Mouse (Mus musculus): Measurements from ENCODE around the gene Lipc.
A peak's percentile ranks its signal among the peaks of the same experiment; 100 is the strongest.

Gene Lipc

GRCm38 (mm10) chr9:70911163-70911562 lies 40.9 kb downstream of the Lipc start:
- no peak for DNase-seq

GRCm38 (mm10) chr9:70910351-70910750 lies 41.7 kb downstream of the Lipc start:
- no peak for DNase-seq

DNA sequence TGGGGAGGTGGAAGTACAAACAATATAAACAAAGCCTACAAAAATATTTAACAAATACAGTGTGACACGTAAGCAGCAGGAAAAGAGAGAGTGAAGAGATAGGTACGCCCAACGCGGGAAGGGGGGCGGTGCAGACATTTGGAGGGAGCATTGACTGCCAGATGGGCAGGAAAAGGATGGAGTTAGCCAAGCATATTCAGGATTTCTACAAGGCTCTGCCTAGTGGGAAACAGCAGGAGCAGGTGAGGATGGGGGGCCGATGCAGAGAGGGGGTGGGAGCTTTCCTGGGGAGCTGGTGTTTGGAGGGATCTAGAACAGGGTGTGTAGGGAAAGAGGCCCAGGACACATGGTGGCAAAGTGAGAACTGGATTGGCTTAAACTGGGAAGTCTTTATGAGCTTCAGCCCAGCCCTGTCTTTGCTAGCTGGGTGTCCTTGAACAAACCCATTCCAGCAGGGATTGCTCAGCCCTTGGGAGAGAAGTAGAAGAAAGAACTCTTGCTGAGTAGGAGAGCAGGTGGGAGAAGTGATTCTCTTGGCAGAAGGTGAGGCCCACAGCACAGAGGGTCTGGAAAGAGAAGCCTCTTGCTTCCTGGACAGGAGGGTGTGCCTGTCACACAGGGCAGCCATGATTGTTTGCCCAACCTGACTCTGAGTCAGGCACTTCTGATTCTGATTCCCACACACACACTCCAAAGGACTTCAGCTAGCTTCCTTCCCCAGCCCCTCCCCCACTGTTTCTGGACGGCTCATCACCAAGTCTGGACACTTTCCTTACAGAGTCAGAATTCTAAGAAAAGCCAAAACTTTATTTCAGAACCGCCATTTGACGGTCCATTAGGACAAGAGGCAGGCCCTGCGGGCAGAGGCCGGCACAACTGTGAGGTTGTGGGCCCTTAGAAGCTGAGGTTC lies 49.0 kb downstream of the Lipc start:
- DNase-seq = peak in 1 of 2 experiments; percentile 35

DNA sequence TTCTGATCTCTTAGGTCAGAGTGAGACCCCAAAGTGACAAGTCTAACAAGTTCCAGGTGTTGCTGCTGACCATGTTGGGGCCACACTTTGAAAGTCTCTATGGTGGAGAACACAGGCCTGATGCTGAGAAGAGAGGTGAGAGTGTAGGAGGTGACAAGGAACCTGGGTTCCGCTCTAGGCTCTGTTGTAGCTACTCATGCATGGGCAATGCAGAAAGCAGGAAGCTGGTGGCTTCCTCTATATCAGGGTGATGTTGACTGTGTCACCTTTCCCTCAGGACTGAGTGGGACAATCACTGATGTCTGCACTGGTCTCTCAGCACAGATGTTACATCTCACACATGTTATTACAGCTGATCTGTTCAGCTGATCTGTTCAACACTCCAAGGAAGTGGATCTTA lies 57.8 kb downstream of the Lipc start:
- no peak for DNase-seq

DNA sequence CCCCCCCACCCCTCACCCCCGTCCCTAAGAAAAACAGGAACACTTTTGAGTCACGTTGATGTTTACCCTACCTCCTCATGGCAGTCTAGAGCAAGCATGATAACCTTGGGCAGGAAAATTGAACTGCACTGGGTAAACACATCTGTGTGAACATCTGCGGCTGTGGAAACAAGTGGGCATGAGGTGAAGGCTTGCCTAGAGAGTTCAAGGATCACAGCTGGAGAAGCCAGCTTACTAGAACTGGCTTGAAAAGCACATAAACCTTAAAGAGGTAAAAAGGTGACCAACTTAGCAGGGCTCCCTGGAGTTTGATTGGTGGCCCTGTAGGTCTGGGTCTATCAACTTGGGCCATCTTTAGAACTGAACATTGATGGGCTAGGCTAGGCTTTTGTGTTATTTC lies 58.5 kb downstream of the Lipc start:
- no peak for DNase-seq

DNA sequence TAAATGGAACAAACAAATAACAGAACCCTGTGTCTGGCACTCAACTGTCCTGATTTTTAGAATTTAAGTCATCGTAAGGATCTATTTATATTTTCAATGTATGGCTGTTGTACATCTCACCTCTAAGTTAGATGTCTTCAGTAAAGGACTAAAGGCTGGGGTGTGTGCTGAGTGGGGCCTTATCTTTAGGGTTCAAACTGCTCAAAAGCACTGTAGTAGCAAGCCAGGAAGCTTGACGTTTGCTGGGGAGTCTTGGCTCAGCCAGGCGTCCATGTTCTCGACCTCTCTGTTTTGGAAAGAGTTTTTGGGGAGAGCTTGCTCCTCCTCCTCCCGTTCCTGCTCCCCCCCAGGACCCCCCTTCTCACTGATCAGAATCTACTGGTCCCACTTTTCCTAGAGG lies 59.4 kb downstream of the Lipc start:
- no peak for DNase-seq

- DNase-seq = no peak
These were observed 60.4 kb downstream of the Lipc start for GRCm38 (mm10) chr9:70891431-70892133.

GRCm38 (mm10) chr9:70890736-70891135 lies 61.3 kb downstream of the Lipc start:
- DNase-seq = peak in 1 of 2 experiments; percentile 25

- DNase-seq = no peak
These were observed 63.1 kb downstream of the Lipc start for GRCm38 (mm10) chr9:70888969-70889368.

- no peak for DNase-seq
These were observed 63.5 kb downstream of the Lipc start for GRCm38 (mm10) chr9:70888556-70888955.

GRCm38 (mm10) chr9:70881982-70882381 lies 70.0 kb downstream of the Lipc start:
- DNase-seq = no peak

GRCm38 (mm10) chr9:70878823-70879222 lies 73.2 kb downstream of the Lipc start:
- DNase-seq = peak in 1 of 2 experiments; percentile 22

DNA sequence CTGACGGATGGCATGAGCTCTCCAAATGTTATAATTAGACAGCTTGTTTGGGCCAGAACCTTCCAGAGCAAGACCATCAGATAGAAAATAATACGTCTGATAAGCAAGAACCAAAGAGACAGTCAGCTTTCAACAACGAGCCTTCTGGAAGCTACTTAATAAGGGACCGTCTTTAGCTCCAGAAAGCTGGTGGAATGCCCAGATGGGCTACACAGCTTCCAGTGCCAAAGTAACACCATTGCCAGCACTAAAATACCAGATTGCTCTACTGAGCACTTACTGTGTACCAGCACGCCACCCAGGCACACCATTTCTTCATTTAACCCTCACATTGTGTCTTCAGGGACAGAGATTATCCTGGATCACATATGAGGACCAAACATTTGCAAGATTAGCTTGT lies 73.9 kb downstream of the Lipc start:
- peak; percentile 42 to 59 for DNase-seq

DNA sequence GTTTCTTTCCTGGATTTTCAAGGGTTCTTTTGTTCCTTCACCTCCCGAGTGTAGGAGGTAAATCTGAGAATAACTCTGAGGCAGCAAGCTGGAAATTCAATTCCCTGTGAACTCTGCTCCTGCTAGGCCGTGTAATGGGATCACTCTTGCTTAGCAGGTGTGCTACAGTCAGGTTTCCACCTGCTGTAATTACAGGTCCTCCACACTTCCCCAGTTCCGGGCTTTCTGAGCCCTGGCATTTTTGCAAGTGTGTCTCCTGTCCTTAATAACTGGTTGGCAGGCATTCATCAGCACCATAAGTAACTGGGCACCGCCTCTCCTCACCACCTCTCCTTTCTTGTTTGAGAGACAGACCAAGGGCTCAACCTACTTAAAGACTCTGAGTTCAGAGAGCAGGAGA lies 76.5 kb downstream of the Lipc start:
- peak; percentile 54 to 61 for DNase-seq

- peak in 1 of 2 experiments; percentile 20 for DNase-seq
These were observed 77.0 kb downstream of the Lipc start for GRCm38 (mm10) chr9:70875059-70875458.

GRCm38 (mm10) chr9:70872675-70873074 lies 79.4 kb downstream of the Lipc start:
- DNase-seq = no peak

DNA sequence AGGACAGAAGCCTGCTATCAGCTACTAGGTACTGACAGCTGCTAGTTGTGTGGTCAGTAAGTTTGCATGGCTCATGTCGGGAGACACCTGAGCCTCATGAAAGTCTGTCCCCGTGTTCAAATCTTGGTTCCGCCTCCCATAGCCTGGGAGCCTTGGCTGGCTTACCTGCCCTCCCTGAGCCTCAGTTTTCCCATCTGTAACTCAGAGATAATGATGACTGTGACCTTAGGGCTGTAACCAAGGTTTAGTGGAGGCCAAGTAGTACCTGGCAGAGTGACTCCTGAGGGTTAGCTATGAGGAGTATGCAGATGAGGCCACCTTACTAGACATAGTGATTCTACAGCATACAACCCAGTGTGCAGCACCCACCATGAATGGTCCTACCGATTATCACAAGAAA lies 81.7 kb downstream of the Lipc start:
- no peak for DNase-seq

DNA sequence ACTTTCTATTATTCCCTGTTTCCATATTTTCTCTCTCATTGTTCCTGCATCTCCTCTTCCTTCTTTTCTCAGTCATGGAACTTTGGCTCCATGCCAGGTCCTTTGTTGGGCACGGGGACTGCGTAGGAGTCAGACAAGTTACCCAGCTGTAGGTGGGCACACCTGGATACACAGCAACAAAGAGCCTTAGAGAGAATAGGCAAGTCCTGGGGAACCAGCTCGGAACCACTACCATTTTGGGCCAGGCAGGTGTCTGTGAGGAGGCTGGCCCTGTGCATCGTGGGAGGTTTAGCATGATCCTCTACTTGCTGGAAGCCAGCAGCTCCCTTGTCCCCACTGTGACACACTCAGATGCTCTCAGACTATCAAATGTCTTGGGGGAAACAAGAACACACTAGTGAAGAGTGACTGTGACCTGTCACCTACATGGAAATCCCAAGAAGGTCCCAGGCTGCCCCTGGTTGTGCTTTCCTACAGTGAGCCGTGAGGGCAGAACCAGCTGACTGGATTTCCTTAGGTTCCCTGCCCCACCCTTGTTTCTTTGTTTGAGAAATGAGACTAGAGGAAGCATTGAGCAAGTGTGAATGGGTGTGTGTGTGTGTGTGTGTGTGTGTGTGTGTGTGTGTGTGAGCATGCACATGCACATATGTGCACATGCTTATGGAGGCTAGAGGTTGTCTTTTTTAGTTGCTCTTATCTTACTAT lies 82.7 kb downstream of the Lipc start:
- no peak for DNase-seq

GRCm38 (mm10) chr9:70867381-70867780 lies 84.6 kb downstream of the Lipc start:
- no peak for DNase-seq

DNA sequence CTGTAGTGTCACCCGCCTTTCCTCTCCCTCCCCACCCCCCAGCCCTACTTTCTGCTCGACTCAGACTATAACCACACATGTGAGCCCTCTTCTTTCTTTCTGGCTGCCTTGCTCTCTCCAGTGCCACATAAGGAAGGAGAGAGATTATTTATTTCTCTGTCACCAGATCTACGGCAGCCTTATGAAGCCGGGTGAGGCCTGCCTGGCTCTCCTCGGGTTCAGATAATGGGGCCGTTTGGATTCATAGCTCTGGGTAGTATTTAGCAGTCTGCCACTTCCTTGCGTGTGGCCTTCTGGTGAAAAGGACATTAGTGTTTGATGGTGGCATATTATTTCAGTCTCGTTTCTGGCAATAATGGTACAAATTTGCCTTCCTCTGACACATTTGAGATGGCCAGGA lies 88.0 kb downstream of the Lipc start:
- DNase-seq = no peak

GRCm38 (mm10) chr9:70863299-70863698 lies 88.7 kb downstream of the Lipc start:
- no peak for DNase-seq

DNA sequence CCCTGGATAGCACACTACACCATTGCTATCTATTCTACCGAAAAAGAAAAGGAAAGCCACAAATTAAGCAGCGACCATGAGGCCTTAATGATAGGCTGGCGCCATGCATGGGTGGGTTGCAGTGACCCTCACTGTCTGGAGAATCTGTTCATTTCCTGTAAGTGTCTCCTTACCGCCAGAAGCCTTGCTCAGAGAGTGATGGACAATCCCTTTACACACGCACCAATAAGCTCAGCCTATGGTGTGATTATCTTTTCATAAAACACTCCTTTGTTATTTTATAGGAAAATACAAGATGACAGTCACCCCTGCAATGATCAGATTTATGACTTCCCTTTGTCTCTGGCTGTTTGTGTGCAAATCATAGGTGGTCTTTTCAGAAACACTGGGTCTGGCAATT lies 92.8 kb downstream of the Lipc start:
- no peak for DNase-seq

GRCm38 (mm10) chr9:70855868-70856267 lies 96.2 kb downstream of the Lipc start:
- no peak for DNase-seq

Data from cerebellum, postnatal 25 days (tissue).